Mouse (Mus musculus): Measurements from ENCODE around the gene Lrguk. TPM values are rescaled to one million over a fixed set of nuclear protein-coding genes. Genes with fewer than 3 reads are reported as not detected.

The Lrguk gene
- total RNA-seq, 2 experiments from 2014 or later, result 1.8 to 2.3 TPM

DNA sequence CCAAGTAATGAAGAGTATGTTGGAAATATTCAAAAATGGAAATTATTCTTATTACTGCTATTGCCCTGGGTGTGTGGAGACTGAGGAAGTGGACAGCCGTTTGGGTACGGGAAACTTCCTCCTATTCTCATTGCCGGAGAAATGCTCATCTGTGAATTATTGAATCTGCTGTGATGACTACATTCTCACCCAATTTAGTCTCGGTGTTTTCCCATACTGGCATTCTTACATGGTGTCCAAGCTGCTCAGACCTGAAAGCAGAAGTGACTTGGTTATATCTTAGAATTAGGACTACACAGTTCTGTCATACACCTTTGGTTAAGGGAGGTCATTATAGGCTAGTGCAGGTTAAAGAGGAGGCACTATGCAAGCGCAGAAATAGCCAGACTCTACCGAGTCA lies 30.5 kb downstream of the Lrguk start:
- no peak for DNase-seq (ENCODE audit: low spot score in 2 of 2)

DNA sequence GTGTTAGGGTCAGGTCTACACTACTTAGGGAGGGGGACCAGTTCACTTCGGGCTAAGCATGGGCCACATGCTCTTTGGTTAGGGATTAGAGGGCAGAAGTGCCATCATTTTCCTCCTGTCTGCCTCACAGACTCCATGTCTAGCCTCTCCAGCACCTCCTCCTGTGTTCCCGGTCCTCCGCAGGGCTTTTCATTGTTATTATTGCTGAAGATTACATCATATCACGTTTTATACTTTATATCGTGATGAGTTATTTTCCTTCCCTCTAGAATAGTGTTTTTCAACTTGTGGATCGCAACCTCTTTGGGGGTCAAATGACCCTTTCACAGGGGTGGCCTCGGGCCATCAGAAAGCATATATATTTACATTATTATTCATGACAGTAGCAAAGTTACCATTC lies 37.5 kb downstream of the Lrguk start:
- DNase-seq (ENCODE audit: low spot score in 2 of 2), result no peak

DNA sequence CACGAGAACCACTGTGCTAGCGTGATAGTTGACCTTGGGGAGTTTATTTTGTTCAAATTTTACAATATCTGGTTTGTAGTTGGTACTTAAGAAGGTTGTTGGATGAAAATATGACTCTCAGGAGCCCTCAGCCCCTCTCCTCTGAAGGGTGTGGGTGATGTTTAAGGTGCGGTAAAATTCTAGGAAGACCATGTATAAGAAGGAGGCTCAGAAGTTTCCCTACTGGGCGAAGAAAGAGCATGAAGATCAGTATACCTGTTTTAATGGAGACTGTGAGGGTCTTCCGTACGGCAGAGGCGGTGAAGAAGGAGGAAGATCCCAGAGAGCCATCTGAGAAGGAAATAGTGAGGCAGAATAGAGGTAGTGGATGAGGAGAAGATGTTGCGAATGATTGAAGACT lies 38.0 kb downstream of the Lrguk start:
- DNase-seq (ENCODE audit: low spot score in 2 of 2), result no peak

DNA sequence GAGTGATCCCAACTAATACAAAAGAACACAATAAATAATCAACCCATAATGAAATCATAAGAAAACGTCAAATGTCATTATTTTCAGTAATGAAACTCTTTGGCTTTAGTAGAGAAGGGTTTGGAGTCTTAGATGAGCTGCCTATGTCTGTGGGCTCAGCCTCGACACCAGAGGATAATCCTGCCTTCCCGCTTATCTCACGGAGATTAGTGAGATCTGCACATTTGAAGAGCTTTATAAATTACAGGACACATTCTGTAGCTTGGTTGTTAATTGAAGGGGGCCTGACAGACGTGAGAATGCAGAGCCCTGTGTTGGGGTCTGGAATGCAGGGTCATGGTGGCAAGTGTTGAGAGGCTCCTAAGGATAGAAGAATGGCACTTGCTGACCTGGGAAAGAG lies 42.7 kb downstream of the Lrguk start:
- DNase-seq (ENCODE audit: low spot score in 2 of 2), result no peak

DNA sequence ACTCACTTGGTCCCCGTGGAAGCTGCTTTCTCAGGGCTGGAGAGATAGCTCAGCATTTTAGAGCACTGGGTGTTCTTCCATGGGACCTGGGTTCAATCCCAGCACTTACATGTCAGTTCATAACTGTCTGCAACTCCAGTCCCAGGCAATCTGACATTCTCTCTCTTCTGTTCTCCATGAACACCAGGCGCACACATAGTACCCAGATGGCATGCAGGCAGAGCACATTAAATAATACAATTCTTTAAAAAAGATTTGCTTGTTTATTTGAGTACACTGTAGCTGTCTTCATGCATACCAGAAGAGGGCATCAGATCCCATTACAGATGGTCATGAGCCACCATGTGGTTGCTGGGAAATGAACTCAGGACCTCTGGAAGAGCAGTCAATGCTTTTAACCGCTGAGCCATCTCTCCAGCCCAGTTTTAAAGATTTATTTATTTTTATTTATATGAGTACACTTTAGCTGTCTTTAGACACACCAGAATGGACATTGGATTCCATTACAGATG lies 44.7 kb downstream of the Lrguk start:
- DNase-seq (ENCODE audit: low spot score in 2 of 2), result peak; percentile 11 to 56

DNA sequence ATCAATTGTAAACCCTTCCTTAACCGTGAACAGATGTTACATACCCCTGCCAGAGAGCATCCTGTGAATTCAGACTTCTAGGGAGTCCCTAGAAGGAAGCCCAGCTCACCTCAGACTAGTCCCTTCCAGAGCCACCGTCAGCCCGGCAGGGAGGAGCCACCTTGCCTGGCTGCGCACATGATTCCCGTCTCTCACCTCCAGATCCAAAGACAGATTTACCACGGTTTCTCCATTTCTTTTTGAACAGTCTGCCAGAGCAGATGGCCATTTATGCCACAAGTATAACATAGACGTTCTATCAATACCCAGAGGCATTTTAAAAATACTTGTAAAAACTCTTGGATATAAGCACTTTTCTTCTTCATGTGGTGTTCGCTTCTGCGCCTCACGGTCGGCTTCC lies 46.3 kb downstream of the Lrguk start:
- peak; percentile 26 to 35 for DNase-seq (ENCODE audit: low spot score in 2 of 2)

DNA sequence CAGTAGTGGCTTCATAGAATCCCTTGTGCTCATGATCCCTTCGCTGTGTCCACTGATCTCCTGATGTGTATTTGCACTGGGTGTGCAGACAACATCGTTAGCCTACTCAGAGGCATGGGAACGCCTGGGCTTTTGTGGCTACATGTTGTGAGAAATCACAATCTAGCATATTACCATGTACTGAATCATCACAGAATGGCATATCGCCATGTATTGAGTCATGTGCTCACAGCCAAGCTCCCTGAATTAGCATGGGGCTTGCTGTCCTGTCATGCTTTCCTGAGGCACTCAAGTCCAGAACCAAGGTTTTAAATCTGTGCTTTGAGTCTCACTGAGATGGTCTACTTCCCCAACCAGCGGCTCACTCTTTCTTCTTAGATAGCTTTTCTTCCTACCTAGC lies 54.2 kb downstream of the Lrguk start:
- DNase-seq (ENCODE audit: low spot score in 2 of 2), result no peak

DNA sequence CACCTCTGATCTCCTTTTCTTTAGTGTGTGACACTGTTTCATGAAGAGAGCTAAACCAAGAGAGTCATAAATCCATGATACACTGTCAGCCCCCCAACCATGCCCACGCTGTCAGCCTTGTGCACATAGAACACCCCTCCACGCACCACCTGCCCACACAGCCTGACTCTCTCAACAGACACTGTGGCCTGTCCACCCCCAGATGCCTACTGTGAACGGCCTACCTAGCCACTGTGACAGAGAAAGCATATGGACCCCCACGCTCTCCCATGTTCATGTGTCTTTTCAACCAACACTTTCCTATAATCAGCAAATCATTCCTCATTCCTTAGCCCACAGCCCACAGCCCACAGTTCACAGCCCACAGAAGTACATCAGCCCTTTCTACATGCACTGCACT lies 58.5 kb downstream of the Lrguk start:
- DNase-seq (ENCODE audit: low spot score in 2 of 2), result peak in 1 of 2 experiments; percentile 13

DNA sequence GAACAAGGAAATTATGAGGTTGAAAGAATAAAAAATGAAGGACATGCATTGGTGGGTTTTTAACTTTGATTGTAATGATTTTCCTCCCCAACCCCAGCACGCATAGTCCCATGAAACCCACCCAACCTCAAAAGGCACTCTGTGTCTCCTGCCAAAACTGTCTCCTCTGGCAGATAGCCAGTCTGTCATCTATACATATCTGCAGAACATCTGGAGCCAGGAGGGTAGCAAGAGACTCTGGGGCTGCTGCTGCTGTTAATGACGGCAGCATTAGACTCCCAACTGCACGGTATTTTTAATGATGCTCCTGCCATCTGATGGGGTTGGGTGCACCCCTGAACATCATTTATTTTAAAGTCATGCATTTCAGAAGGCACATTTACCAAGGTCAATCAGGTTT lies 59.7 kb downstream of the Lrguk start:
- DNase-seq (ENCODE audit: low spot score in 2 of 2), result no peak

DNA sequence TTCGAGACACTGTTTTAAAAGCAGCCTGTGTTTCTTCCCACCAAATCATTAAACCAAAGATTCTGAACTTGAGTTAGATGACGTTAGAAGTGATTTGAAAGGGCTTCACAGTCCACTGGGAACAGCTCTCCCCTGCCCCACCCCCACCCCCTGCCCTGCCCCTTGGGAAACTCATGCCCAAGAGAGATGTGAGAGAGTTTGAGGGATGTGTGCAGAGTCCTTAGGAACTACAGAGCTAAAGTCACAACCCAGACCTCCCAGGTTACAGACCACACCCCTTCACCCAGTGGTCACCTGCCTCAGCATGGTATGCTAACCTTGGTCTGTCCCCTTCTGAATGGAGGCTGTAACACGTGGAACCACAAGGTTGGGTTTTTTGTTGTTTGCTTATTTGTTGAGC lies 62.3 kb downstream of the Lrguk start:
- no peak for DNase-seq (ENCODE audit: low spot score in 2 of 2)

DNA sequence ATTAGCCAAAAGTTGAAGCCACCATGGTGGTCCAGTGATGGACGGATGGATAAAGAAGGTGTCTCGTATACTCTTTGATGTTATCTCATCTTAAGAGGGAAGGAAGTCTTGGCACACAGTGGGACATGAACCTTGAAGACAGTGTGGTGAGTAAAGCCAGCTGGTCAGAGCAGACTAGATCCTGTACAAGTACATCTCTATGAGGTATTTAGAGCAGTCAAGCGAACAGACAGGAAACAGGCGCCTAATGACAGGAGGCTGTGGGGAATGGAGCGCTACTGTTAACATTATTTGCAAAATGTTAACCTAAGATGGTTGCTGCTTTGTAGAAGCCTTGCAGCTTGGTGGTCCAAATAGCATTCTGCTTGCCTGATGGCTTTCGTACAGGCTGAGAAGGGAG lies 67.0 kb downstream of the Lrguk start:
- no peak for DNase-seq (ENCODE audit: low spot score in 2 of 2)

DNA sequence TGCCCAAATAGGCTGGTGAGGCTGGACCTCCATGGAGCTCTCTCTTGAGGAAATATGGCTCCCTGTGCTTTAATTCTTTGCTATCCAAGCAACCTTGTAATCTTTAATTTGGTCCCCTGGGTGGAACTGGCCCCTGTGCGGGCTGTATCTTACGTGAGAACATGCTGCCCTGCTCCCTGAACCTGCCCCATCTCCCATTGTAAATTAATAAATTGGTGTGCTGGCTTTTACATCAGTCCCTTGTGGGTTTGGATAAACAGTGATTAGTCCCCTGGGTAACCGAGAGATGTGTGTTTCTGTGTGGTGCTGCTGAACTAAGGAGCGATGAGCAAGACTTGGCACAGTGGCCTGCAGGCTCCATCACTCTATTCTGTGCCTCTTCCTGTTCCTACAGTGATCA lies 67.7 kb downstream of the Lrguk start:
- no peak for DNase-seq (ENCODE audit: low spot score in 2 of 2)

DNA sequence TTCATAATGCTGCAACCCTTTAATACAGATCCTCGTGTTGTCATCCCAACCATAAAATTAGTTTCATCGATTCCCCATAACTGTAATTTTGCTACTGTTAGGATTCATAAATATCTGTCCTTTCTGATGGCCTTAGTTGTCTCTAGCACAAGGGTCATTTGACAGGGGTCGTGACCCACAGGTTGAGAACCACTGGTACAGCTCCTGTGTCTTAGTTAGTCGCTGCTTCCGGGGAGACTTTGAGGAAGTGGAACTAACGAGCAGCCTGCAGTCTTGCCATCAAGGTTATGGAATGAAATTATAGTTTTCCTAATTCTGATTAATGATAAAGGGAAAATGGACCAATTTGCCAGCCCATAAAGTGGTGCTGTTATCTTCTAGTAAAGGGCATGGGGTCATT lies 70.5 kb downstream of the Lrguk start:
- no peak for DNase-seq (ENCODE audit: low spot score in 2 of 2)

DNA sequence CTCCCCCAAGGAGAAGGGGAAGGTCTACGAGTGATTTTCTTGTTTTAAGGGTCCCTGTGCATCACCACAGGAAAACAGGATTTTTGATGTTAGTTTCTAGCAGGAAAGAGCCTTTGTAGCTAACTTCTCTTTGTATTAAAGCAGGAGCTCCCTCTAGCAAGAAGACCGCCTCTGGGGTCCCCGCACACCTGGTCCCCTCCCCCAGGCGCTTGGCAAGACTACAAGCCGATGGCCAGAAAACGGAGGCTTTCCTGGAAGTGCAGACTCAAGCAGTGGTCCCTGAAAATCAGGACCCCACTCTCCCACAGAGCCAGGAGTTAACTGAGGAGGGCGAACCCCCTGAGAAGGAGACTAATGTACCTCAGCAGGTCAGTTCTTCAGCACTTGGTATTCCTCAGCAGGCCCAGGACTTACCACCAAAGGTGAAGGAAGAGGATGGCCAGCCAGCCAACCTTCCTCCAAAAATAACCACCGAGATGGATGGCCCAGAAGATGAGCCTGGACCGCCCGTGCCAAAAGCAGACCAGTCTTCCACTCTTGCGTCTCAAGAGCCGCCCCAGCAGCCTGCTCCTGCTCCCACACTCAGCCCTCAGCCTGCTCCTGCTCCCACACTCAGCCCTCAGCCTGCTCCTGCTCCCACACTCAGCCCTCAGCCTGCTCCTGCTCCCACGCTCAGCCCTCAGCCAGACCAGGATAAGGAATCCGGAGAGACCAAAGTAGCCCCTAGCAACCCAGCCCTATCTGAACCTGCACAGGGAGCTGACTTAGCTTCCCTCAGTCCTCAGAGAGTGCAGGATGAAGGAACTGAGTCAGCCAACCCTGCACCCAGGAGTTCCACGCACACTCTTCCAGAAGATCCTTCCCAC lies 72.5 kb downstream of the Lrguk start:
- no peak for DNase-seq (ENCODE audit: low spot score in 2 of 2)

DNA sequence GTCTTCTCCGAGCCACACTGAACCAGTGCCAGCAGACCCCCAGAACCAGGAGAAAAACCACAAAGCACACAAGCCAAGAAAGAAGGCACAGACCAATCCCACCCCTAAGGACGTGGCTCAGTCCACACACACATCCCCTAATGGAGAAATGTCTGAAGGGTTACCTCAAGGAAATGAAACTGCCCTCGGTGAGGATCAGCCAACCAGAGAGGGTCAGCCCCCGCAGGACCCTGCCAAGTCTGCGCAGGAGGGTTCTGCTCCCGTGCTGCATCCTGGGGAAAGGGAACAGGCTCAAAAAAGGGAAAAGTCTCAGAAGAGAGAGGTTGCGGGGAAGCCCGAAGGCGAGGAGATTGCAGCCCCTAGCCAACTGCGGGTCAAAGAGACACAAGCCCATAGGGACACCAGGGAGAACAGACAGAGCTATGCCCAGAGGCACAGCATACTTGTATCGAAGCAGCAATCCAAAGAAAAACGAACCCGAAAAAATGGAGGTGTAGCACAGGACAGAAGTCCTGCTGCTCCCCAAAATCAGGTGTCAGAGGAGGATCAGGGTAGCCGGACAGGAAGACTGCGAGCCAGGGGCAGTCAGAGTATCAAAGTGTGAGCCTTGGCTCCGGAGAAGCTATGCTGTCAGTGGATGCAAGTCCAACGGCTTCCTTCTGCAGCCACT lies 74.1 kb downstream of the Lrguk start:
- no peak for DNase-seq (ENCODE audit: low spot score in 2 of 2)

DNA sequence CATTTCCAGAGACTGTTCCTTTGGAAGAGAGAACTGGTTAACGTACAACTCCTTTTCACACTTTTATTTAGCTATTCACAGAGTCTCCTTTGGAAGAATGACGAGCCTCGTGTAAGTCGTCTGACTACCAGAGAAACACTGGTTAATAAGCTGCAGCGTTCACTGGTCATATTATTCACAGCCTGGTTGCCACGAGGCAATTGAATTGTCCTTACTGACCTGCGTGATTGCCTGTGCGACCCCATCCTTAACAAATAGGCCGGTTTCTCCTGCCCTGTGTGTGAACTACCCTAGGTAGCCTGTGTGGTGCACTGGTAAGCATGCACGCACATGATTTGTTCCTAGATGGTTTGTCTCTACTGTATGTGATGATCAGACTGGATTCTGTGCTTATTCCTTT lies 81.3 kb downstream of the Lrguk start:
- no peak for DNase-seq (ENCODE audit: low spot score in 2 of 2)

DNA sequence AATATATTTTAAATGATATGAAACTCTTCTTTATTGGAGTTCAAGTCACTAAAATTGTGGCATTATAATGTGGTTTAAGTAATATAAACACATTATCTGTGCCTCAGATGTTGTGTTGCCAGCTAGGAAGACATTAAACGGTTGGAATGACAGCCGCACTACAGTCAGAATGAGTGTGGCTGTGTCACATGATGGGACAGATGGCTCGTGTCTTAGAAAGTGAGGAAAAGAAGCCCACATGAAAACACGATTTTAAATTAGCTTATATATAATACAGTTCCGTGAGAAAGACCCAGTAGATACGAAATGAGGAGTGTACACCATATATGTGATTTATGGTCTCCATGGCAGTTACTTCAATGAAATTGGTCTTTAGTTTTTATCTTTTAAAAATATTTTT lies 82.2 kb downstream of the Lrguk start:
- peak in 1 of 2 experiments; percentile 16 for DNase-seq (ENCODE audit: low spot score in 2 of 2)

DNA sequence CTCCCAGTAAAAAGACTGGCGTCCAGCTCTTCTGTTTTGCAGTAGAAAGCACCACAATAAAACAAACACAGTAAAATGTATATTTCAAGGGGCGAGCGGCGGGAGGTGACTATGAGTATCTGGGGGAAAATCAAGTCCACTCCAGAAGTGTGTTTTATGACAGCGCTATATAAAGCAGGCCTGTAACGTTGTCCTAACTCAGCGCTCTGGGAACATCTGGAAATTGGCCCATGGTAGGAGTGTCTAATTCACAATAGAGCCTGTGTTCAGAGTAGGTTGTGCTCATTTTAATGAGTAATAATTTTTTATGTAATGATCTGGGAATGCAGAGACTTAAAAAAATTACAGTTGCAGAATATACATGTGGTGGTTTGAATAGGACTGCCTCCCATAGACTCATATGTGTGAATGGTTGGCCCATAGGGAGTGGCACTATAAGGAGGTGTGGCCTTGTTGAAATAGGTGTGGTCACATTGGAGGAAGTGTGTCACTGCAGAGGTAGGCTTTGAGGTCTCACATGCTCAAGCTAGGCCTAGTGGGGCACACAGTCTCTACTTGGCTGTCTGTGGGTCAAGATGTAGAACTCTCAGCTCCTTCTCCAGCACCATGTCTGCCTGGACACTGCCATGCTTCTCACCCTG lies 87.7 kb downstream of the Lrguk start:
- DNase-seq (ENCODE audit: low spot score in 2 of 2), result no peak

DNA sequence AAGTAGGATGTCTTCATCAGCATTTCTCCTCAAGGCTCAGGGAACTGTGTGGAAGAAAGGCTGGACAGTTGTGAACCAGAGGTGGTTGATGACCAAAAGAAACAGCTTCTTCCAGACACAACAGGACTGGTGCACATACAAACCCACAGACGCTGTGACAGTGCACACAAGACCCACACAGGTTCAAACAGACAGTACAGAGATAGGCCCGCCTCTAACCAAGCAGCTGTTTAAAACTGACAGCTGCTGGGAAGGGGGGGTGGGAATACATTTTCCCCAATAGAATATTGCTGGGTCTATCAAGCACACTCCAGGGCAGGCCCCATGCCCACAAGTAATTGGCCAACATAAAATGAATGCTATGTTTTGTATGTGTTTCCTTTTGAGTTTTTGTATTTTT lies 95.2 kb downstream of the Lrguk start:
- DNase-seq (ENCODE audit: low spot score in 2 of 2), result no peak

DNA sequence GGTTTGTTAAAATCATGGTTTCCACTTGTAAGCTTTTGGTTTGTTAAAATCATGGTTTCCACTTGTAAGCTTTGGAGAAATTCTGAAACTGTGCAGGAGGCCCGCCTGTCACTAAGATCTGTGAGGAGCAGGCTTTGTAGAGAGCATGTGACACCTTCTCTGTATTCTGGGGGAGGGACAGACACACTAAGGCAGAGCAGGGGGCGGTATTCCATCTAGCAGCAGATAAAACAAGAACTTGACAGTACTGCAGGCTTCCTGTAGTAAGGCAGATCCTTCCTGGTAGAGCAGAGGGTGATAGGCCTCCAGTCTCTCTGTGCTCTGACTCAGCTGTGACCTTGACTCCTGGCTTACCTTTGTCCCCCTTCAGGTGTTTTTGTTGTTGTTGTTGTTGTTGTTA lies 100.0 kb downstream of the Lrguk start:
- no peak for DNase-seq (ENCODE audit: low spot score in 2 of 2)

DNA sequence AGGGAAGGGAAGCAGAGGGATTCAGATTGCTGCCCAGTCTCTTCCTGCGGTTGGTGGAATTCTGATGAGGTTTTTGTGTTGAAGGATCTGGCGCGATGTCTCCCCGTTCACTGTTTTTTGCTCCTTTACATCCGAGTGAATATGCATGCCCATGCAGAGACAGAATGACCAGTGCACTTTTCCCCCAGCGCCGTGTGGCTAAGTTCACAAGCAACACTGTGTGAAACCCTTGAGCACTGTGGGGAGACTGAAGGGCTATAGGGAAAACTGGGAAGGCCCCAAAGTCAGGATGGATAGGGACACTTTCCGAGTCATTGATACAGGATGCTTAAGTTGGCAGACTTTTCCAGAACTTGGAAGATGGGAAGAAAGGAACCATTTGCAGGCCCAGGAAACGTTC lies 103.1 kb downstream of the Lrguk start:
- DNase-seq (ENCODE audit: low spot score in 2 of 2), result no peak

DNA sequence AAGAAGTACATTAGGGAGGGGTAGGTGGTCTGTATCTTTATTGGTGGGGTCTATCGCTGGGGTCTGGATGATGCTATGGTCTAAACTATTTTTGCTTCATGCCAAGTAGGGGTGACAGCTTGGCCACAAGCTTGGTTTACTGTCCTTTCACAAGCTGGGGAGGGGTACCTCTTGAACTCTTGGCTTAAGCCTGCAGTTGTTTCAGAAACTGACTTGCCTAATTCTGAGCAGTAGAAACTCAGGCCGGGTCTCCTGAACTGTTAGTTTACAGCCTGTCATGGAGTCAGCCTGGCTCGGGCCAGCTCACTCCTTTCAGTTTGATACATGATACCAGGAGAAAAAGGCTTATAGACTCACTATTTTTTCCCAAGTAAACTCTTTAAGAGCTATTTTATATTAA lies 109.1 kb downstream of the Lrguk start:
- DNase-seq (ENCODE audit: low spot score in 2 of 2), result no peak
